Comparison of ENCODE assay signal across 9 mouse cellular contexts in the genomic region with DNA sequence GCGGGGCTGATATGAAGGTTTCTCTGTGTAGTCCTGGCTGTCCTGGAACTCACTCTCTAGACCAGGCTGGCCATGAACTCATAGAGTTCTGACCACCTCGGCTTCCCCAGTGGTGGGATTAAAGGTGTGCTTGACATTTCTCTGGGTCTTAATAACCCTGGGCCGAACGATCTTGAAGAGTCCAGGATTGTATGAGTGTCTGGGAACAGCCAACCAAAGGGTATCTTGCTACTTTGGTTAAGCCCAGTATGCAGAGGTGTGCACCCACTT. TPM values are rescaled to one million over a fixed set of nuclear protein-coding genes. Genes with fewer than 3 reads are reported as not detected.
A peak's percentile ranks its signal among the peaks of the same experiment; 100 is the strongest.
DNase-seq lines count a peak whose midpoint lies in the region; ATAC-seq lines count a peak whose summit lies in the region.
"Had no signal": no experiment of that assay in that cellular context is flagged by ENCODE, and none has a peak within 500 bp of the region (broad histone marks: within the 10 kb centered on the region; RNA-seq: fewer than 3 reads in every experiment).

No protein-coding gene starts in this region.

- peak overlapping the region in 1 of 2 experiments; percentile 25; a peak in 3 of 4 replicates for H3K4me3 ChIP-seq in heart, embryonic 14.5 days (ENCODE audit: control insufficient read depth in 1 of 2, insufficient read depth in 1 of 2, low read depth in 1 of 2, low read length in 2 of 2)
- no peak overlapping the region; the same call in 1 of the 2 replicates for H3K4me3 ChIP-seq in embryonic facial prominence, embryonic 11.5 days (ENCODE audit: low read depth, low read length)
- H3K4me3 ChIP-seq in hindbrain, embryonic 15.5 days: no peak overlapping the region
- H3K4me3 ChIP-seq in midbrain, embryonic 14.5 days (replicated peaks; ENCODE audit: low read depth, low read length): peak overlapping the region; percentile 28

- 0 out of 2 replicates have a peak, but pooled peaks cover 2% of the 10 kb centered on the region for H3K36me3 ChIP-seq in heart, embryonic 14.5 days (ENCODE audit: control insufficient read depth, insufficient read depth, low read length)
- no peaks in the 10 kb centered on the region for H3K36me3 ChIP-seq in embryonic facial prominence, embryonic 11.5 days (replicated peaks; ENCODE audit: control insufficient read depth, insufficient read depth, low read depth, low read length)
- no peaks in the 10 kb centered on the region for H3K36me3 ChIP-seq in hindbrain, embryonic 15.5 days
- no peaks in the 10 kb centered on the region for H3K36me3 ChIP-seq in midbrain, embryonic 14.5 days (ENCODE audit: control insufficient read depth, insufficient read depth, low read length)

- peaks cover 2% of the 10 kb centered on the region; the same call in 1 of the 2 replicates for H3K27me3 ChIP-seq in heart, embryonic 14.5 days (ENCODE audit: control insufficient read depth, insufficient read depth, low read length)
- no peaks in the 10 kb centered on the region for H3K27me3 ChIP-seq in embryonic facial prominence, embryonic 11.5 days (ENCODE audit: control insufficient read depth, insufficient read depth, low read length)
- no peaks in the 10 kb centered on the region for H3K27me3 ChIP-seq in hindbrain, embryonic 15.5 days
- no peaks in the 10 kb centered on the region for H3K27me3 ChIP-seq in midbrain, embryonic 14.5 days (ENCODE audit: control insufficient read depth, insufficient read depth, low read length)

- 67% methylated on average over 4 of the region's 4 CpGs for WGBS in heart, embryonic 14.5 days
- 80% methylated on average over 4 of the region's 4 CpGs for WGBS in embryonic facial prominence, embryonic 11.5 days
- WGBS in hindbrain, embryonic 15.5 days: 72% methylated on average over 4 of the region's 4 CpGs
- WGBS in midbrain, embryonic 14.5 days: 73% methylated on average over 4 of the region's 4 CpGs

- H3K9me3 ChIP-seq in heart, embryonic 14.5 days (ENCODE audit: control insufficient read depth, low read length): no peaks in the 10 kb centered on the region
- H3K9me3 ChIP-seq in embryonic facial prominence, embryonic 11.5 days (replicated peaks; ENCODE audit: control insufficient read depth, low read length): no peaks in the 10 kb centered on the region
- H3K9me3 ChIP-seq in hindbrain, embryonic 15.5 days: no peaks in the 10 kb centered on the region
- no peaks in the 10 kb centered on the region for H3K9me3 ChIP-seq in midbrain, embryonic 14.5 days (ENCODE audit: control insufficient read depth, low read length)

- peak overlapping the region; percentile 92 to 94 for H3K27ac ChIP-seq in heart, embryonic 14.5 days (replicated peaks in 1 of 2; ENCODE audit: control insufficient read depth in 1 of 2, insufficient read depth in 1 of 2, low read depth in 2 of 2, low read length in 2 of 2)
- peak overlapping the region; percentile 31; the same call in 1 of the 2 replicates for H3K27ac ChIP-seq in embryonic facial prominence, embryonic 11.5 days (replicated peaks; ENCODE audit: low read depth, low read length)
- H3K27ac ChIP-seq in hindbrain, embryonic 15.5 days (replicated peaks): peak overlapping the region; percentile 87
- peak overlapping the region; percentile 82; the same call in 1 of the 2 replicates for H3K27ac ChIP-seq in midbrain, embryonic 14.5 days (replicated peaks; ENCODE audit: low read depth, low read length)

- DNase-seq in heart, postnatal 25 days (ENCODE audit: low spot score): no peak
- no peak for DNase-seq in embryonic facial prominence, embryonic 11.5 days (ENCODE audit: low spot score)
- DNase-seq in midbrain, embryonic 14.5 days: no peak
- no peak for DNase-seq in thymus, postnatal 36 days
- no peak for DNase-seq in frontal cortex, postnatal 25 days (ENCODE audit: low spot score in 2 of 2)
- DNase-seq: spleen, adult 18-20 months had no signal

- ATAC-seq in heart, embryonic 14.5 days (ENCODE audit: insufficient number of reproducible peaks, insufficient read depth, low FRiP score, low read depth): no peak
- no peak for ATAC-seq in embryonic facial prominence, embryonic 11.5 days (replicated peaks; ENCODE audit: insufficient number of reproducible peaks, low FRiP score, low TSS enrichment, low read depth)
- 0 out of 2 replicates have a peak, but pooled peaks have one; percentile 0 for ATAC-seq in hindbrain, embryonic 15.5 days (ENCODE audit: low FRiP score, low read depth)
- no peak for ATAC-seq in midbrain, embryonic 14.5 days (ENCODE audit: low FRiP score, low TSS enrichment)
- no peak for ATAC-seq in activated CD4-positive, CD25-positive, alpha-beta regulatory T cell, adult 4 months

- peak overlapping the region; percentile 73 for H3K9ac ChIP-seq in heart, embryonic 14.5 days (ENCODE audit: low read length)
- peak overlapping the region; percentile 39 for H3K9ac ChIP-seq in embryonic facial prominence, embryonic 11.5 days (replicated peaks; ENCODE audit: low read length)
- peak overlapping the region; percentile 50 for H3K9ac ChIP-seq in hindbrain, embryonic 15.5 days
- H3K9ac ChIP-seq in midbrain, embryonic 14.5 days (replicated peaks; ENCODE audit: low read length): peak overlapping the region; percentile 61; the same call in 1 of the 2 replicates

- peaks cover 26 to 42% of the 10 kb centered on the region in 2 experiments for H3K4me1 ChIP-seq in heart, embryonic 14.5 days (ENCODE audit: control insufficient read depth in 2 of 2, insufficient read depth in 2 of 2, low read length in 2 of 2)
- H3K4me1 ChIP-seq in embryonic facial prominence, embryonic 11.5 days (ENCODE audit: control insufficient read depth, insufficient read depth, low read length): 0 out of 2 replicates have a peak, but pooled peaks cover 3% of the 10 kb centered on the region
- H3K4me1 ChIP-seq in hindbrain, embryonic 15.5 days (replicated peaks): peaks cover 42% of the 10 kb centered on the region
- H3K4me1 ChIP-seq in midbrain, embryonic 14.5 days (ENCODE audit: control insufficient read depth, insufficient read depth, low read length): peaks cover 28% of the 10 kb centered on the region

- intact Hi-C loops in heart, postnatal 25 days (cut with DNase I): loop anchor here (1.0 to 5.0 kb wide), 3 partner anchors 17 to 354 kb away; no protein-coding TSS in a partner anchor

- H3K4me2 ChIP-seq in heart, embryonic 14.5 days (ENCODE audit: low read length): peak overlapping the region; percentile 56
- peak overlapping the region; percentile 32 for H3K4me2 ChIP-seq in embryonic facial prominence, embryonic 11.5 days (ENCODE audit: low read depth, low read length)
- H3K4me2 ChIP-seq in hindbrain, embryonic 15.5 days: peak overlapping the region; percentile 61
- peak overlapping the region; percentile 61 for H3K4me2 ChIP-seq in midbrain, embryonic 14.5 days (ENCODE audit: low read length)

RNA-seq across cellular contexts. Expression of gene C1qtnf6, which starts 0.2 kb away (rescaled TPM):
- 38.4 and 41.1 TPM in 2 replicates for polyA plus RNA-seq in heart, embryonic 14.5 days (2014; fragmentation: Nextera tagmentation; extraction: Ambion mirVana)
- 10 to 100 TPM; 56.6 to 59.4 TPM for total RNA-seq in heart, postnatal 25 days (2021)
- 15.2 and 18.8 TPM in 2 replicates for polyA plus RNA-seq in embryonic facial prominence, embryonic 11.5 days (2014; fragmentation: Nextera tagmentation; extraction: Ambion mirVana)
- polyA plus RNA-seq in hindbrain, embryonic 15.5 days (2015; fragmentation: Nextera tagmentation; extraction: Ambion mirVana): 8.3 and 9.1 TPM in 2 replicates
- polyA plus RNA-seq in midbrain, embryonic 14.5 days (2014; fragmentation: Nextera tagmentation; extraction: Ambion mirVana): 5.6 and 7.3 TPM in 2 replicates
- polyA plus RNA-seq in activated CD4-positive, CD25-positive, alpha-beta regulatory T cell, adult 4 months (2017; shearing (Covaris generic)): 10 to 100 TPM; 15.5 to 15.9 TPM

RNA-seq across cellular contexts. Expression of gene Sstr3, which starts 13.1 kb away (rescaled TPM):
- polyA plus RNA-seq in heart, embryonic 14.5 days (2014; fragmentation: Nextera tagmentation; extraction: Ambion mirVana): not detected in 2 replicates
- not detected for total RNA-seq in heart, postnatal 25 days (2021)
- polyA plus RNA-seq in embryonic facial prominence, embryonic 11.5 days (2014; fragmentation: Nextera tagmentation; extraction: Ambion mirVana): not detected in 2 replicates
- polyA plus RNA-seq in hindbrain, embryonic 15.5 days (2015; fragmentation: Nextera tagmentation; extraction: Ambion mirVana): 0.61 and 0.71 TPM in 2 replicates
- 0.18 and 0.23 TPM in 2 replicates for polyA plus RNA-seq in midbrain, embryonic 14.5 days (2014; fragmentation: Nextera tagmentation; extraction: Ambion mirVana)
- not detected for polyA plus RNA-seq in activated CD4-positive, CD25-positive, alpha-beta regulatory T cell, adult 4 months (2017; shearing (Covaris generic))

RNA-seq across cellular contexts. Expression of gene Il2rb, which starts 36.3 kb away (rescaled TPM):
- polyA plus RNA-seq in heart, embryonic 14.5 days (2014; fragmentation: Nextera tagmentation; extraction: Ambion mirVana): 0.16 and 0.19 TPM in 2 replicates
- under 1 TPM; 0.06 to 0.26 TPM for total RNA-seq in heart, postnatal 25 days (2021)
- polyA plus RNA-seq in embryonic facial prominence, embryonic 11.5 days (2014; fragmentation: Nextera tagmentation; extraction: Ambion mirVana): 0.17 TPM in 1 of 2 replicates, not detected in the other
- 0.22 and 0.26 TPM in 2 replicates for polyA plus RNA-seq in hindbrain, embryonic 15.5 days (2015; fragmentation: Nextera tagmentation; extraction: Ambion mirVana)
- 0.08 and 0.11 TPM in 2 replicates for polyA plus RNA-seq in midbrain, embryonic 14.5 days (2014; fragmentation: Nextera tagmentation; extraction: Ambion mirVana)
- polyA plus RNA-seq in activated CD4-positive, CD25-positive, alpha-beta regulatory T cell, adult 4 months (2017; shearing (Covaris generic)): 100 to 1,000 TPM; 489 to 584 TPM

RNA-seq across cellular contexts. Expression of gene Rac2, which starts 41.2 kb away (rescaled TPM):
- 8.1 and 10.0 TPM in 2 replicates for polyA plus RNA-seq in heart, embryonic 14.5 days (2014; fragmentation: Nextera tagmentation; extraction: Ambion mirVana)
- 1 to 10 TPM; 5.1 to 5.6 TPM for total RNA-seq in heart, postnatal 25 days (2021)
- polyA plus RNA-seq in embryonic facial prominence, embryonic 11.5 days (2014; fragmentation: Nextera tagmentation; extraction: Ambion mirVana): 4.5 and 9.2 TPM in 2 replicates
- 5.4 and 5.6 TPM in 2 replicates for polyA plus RNA-seq in hindbrain, embryonic 15.5 days (2015; fragmentation: Nextera tagmentation; extraction: Ambion mirVana)
- polyA plus RNA-seq in midbrain, embryonic 14.5 days (2014; fragmentation: Nextera tagmentation; extraction: Ambion mirVana): 3.7 and 7.0 TPM in 2 replicates
- 1,000 to 10,000 TPM; 3,019 to 4,069 TPM for polyA plus RNA-seq in activated CD4-positive, CD25-positive, alpha-beta regulatory T cell, adult 4 months (2017; shearing (Covaris generic))

Comparison
In these comparisons a context has a peak if more than half of its experiments do, and no peak if none do; other contexts are left out.
1. H3K27ac ChIP-seq: peak in every context shown above with its lines; median percentile 93 in heart, embryonic 14.5 days; 87 in hindbrain, embryonic 15.5 days; 82 in midbrain, embryonic 14.5 days; 31 in embryonic facial prominence, embryonic 11.5 days.
2. RNA of gene Il2rb, which starts 36.3 kb away (polyA plus RNA-seq): 489 to 584 TPM in activated CD4-positive, CD25-positive, alpha-beta regulatory T cell, adult 4 months; 0.22 to 0.26 TPM in hindbrain, embryonic 15.5 days, 0.17 TPM in embryonic facial prominence, embryonic 11.5 days, 0.16 to 0.19 TPM in heart, embryonic 14.5 days and 0.08 to 0.11 TPM in midbrain, embryonic 14.5 days; every median in the first group is over 100 times any median in the second.
3. Peak in every context shown above with its lines, with median percentiles within 50 percentile points of each other: H3K4me2 ChIP-seq and H3K9ac ChIP-seq.